Mouse (Mus musculus) cerebellum, adult 18-20 months (tissue): ENCODE measurements around the gene Ccdc82.
A peak's percentile ranks its signal among the peaks of the same experiment; 100 is the strongest.

Experiments
- DNase-seq, 2 experiments: peaks; one replicate each; pipeline ENCODE4 v3.0.0; 2021

Gene Ccdc82

DNA sequence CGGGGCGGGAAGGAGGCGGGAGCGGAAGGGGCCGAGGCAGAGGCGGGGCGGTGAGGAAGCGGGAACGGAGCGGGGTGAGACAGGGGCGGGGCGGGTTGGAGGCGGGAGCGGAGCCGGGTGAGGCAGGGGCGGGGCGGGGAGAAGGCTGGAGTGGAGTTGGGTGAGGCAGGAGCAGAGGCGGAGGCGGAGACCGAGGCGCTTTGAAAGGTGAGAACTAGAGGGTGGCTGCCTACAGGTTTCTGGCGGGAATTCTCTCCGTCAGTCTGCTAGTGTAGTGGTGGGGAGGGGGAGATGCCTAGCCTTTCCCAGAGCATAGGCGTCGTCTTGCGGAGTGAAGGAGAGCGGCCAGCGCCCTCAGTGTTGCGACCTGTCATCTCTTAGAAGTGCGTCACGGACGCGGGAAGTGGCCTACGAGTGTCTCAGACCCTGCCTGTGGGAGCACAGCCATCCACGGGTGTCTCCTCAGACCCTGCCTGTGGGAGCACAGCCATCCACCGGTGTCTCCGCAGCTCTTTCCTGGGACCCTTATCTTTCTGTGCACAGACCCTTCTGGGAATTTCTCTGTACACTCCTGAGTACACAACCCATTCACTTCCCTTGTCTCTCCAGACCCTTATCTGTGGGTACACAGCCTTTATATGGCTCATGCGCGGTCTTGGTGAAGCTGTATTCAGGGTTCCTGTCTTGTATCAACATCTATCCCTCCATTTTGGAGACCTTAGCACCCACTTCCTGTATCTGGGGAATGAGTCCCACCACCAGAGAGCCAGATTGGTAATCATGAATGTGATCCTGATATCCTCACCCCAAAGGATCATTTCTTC lies at the start of gene Ccdc82:
Gene Ccdc82, plus strand, starts transcription at position 141 of the 824 bp plus-strand sequence.
- DNase-seq, result peak; percentile 91 to 96

DNA sequence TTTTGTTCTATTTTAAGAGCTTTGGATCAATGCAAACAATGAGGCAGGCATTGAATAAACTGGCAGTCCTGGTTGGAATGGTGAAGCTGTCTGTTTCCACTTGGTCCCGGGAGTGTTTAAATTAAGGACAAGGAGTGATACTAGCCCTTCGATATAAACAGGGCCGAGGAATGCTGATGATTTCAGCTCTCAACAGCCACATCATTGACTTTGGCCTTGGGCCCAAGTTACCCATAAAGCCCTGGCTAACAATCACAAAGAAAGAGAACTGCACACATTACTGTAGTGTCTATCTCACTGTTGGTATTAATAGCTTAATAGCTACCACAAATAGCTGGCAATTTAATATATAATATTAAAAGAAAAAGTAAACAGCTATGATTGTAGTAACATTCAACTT lies 46.7 kb upstream of the Ccdc82 start:
- DNase-seq, result no peak

DNA sequence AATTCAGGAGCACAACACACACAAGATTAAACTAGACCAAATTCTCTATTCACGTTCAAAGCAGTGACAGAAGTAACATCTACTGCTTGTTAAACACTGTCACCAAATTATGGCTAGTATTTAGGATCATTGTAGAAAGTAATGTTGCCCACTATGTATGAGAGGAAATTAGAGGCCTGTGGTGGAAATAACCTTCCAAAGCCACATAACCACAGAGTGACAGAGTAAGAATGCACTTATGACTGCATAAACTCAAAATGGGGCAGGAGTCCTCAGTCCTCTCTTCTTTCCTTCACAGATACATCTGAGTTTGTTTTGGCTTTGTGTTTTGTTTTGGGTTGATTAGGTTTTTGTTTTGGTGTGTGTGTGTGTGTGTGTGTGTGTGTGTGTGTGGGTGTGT lies 43.6 kb upstream of the Ccdc82 start:
- DNase-seq, result no peak

DNA sequence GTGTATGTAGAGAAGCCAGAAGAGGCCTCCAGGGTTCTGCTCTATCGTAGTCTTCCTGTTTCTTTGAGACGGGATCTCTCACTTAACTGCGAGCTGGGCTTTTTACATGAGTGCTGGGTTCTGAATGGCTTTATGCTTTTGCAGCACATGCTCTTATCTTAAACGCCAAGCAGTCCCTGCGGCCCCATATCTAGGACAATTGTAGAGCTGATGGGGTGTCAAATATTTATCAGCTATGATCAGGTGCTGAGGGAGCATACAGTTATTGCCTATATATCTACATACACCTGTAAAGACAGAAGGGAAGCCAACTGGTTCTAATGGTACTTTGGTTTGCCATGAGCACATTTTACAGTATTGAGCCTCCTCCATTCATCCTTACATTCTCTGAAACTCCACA lies 43.1 kb upstream of the Ccdc82 start:
- no peak for DNase-seq

DNA sequence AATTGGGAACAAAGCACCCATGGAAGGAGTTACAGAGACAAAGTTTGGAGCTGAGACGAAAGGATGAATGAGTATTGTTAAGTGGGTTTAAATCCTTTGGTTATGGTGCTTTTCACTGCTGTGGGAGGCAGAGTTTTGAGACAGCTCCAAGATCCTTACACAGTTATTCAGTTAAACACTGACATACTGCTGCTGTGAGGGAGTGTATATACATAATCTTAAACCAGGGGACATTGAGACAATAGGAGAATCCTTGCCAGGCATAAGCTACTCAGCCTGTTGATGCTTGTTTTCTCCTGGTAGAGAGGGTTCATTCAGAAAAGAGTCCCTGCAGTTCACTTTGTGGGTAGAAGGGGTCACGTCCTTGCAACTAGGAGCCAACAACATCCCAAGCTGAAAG lies 40.4 kb upstream of the Ccdc82 start:
- no peak for DNase-seq

DNA sequence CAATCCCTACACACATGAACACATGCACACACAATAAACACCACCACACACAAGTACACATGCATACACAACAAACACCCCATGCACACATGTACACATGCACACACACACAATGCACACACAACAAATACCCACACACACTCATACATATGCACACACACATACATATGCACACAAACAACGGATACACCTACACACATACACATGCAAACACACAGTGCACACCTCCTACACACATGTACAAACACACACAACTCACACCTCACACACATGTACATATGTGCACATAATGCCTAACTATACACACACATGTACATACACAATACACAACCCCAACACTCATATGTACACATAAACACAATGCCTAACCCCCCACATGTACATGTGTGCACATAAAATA lies 20.9 kb upstream of the Ccdc82 start:
- no peak for DNase-seq

DNA sequence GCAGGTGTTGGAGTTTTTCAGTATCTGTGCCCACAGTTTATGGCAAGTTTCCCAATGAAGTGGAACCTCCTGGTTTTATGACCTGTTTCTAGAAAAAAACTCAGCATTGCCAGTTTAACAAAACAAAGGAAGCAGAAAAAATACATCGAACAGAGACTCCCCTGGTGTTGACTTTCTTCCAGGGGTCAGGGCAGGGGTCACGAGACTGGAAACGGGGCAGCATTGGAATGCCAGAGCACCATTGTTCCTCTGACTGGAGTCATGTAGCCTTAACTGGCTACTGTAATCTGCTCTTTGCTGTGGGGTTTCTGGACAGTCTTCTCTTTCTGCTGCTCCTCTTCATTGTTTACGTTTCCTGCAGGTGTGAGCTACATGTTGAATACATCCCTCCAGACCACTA lies 16.2 kb upstream of the Ccdc82 start:
- no peak for DNase-seq

DNA sequence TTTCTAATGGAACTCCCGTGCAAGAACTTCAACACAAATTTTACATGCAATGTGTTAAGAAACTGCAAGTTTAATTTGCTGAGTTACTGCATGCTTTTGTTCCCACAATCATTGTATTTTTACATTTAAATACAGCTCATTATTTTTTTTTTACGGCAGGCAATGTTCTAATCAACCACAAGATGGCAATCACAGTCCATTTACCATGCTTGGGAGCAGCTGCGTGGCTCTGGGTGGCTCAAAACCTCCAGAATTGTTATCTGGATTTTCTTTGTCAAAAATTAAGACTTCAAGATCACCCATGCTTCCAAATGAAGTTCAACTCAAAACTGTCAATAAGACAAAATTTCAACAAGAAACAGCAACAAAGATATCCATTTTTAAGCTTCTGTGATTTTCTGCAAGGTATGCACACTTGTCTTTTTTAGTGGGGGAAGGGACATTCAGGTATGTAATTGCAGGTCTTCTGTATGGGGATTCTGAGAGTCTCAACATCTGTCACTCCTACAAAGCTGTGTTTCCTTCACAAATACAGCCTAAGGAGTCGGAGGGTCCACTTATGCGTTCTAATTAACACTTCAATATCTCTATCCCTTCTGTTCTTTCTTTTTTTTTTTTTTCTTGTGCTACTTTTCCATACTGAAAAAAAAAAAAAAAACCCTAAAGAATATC lies 15.1 kb upstream of the Ccdc82 start:
- DNase-seq, result peak; percentile 11 to 29

DNA sequence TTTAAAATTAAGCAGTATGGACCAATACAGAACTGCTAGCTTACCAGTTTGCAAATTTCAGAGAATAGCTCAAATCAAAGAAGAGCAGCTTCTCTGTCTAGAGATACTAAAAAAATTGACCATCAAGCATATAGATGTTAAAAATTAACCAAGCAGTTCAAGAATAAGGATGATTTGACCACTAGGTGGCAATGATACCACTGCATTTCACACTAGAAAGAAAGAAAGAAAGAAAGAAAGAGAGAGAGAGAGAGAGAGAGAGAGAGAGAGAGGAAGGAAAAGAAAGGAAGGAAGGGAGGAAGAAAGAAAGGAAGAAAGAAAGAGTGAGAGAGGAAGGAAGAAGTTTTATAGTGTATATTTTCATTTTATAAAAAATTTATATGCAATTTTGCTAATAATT lies 4.4 kb upstream of the Ccdc82 start:
- DNase-seq, result peak in 1 of 2 experiments; percentile 10

DNA sequence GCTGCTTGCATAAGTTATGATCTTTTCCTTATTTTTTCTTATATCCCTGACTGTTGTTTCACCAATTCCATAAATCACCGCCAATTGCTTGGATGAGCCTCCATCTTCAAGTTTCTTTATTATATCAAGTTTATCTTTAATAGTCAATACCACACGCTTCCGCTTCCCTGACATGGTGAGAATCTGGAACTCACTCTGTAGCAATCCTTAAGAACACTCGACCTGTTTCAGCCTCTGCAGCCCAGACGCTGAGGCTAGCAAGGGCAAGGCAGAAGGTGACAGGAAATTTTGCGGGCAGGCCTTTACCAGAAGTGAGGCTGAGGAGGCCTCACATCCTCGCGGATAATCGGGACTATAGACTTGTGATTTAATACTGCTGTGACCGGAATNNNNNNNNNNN lies 1.3 kb upstream of the Ccdc82 start, which contains the start of gene Jrkl:
Gene Jrkl, minus strand, starts transcription at position 349 of the 400 bp plus-strand sequence.
- peak; percentile 49 to 52 for DNase-seq

DNA sequence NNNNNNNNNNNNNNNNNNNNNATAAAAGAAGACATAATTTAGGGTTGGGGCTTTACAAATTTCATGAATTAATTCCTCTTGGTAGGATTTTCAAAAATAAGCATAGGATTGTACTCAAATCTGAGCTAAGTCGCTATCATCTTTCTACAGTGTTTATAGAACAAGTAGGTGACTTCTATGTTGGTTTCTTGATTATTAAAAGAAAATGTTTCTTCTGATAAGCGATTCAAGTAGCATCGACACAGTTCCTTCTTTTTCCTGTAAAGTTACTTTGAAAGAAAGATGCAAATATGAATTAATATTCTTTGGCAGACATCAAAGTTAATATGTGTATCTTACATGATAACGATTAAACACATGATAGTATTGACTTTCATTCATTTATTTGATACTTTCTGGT lies 1.3 kb downstream of the Ccdc82 start:
- no peak for DNase-seq

DNA sequence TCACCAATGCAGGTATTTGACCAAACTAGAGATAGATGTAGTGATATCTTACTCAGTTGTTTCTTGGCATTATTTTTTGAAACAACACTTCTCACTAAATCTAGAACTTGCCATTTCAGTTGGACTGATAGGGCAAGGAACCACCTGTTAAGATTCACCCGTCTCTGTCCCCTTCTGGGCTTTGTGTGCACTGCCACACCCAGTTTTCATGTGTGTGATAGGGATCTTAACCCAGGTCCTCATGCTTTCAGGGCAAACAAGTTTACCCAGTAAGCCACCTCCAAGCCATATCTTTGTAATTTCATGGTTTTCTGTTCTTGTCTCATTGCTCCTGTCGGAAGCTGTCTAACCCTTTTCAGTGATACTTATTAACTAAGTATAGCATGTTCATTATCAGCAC lies 4.5 kb downstream of the Ccdc82 start:
- DNase-seq, result no peak

DNA sequence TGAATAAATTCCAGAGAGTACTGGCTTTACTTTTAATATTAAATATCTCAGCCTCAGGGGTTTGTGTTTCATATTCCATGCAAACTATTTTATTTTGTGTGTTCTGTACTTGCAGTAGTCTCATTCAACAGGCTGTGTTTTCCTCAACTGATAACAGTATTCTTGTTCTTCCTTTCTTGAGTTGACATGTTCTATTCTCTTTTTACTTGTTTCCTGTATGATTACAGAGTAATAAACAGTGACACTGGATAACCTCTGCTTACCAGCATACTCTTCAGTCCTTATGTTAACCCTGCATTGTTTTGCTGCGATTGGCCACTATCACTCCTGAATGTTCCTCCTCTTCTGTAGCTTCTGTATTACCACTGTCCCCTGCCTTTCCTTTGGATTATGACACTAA lies 10.0 kb downstream of the Ccdc82 start:
- no peak for DNase-seq

DNA sequence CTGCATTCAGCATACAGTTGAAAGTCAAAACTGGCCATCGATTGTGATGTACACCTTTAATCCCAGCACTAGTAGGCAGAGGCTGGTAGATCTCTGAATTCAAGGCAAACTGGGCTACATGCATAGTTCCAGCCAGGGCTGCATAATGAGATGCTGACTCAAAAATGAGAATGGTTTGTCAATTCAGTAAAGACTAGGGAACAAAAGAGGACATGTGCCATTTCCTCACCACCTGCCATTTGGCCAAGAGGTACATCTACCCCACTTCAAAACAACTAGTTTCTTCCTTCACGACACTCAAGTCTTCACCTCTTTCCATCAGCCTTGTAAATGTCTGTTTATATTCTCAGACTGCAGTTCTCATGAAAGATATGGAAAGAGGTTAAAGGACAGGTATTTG lies 11.4 kb downstream of the Ccdc82 start:
- no peak for DNase-seq

DNA sequence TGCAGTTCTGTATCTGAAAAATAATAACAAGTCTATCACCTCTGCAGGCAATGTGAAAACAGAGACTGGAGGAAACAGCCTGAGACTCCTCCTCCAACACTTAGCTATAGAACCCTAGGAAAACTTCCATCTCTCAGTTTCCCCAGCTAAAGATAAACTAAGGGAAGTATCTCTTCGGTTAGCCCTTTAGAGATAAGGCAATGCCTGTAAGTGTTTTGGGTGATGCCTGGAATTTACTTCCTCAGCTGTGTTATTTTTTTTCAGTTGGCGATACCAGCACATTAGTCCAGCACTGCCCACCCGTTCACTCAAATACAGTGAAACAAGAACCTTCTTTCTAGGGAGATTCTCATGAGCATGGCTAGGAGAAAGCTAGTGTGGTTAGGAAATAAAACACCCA lies 14.2 kb downstream of the Ccdc82 start:
- no peak for DNase-seq

DNA sequence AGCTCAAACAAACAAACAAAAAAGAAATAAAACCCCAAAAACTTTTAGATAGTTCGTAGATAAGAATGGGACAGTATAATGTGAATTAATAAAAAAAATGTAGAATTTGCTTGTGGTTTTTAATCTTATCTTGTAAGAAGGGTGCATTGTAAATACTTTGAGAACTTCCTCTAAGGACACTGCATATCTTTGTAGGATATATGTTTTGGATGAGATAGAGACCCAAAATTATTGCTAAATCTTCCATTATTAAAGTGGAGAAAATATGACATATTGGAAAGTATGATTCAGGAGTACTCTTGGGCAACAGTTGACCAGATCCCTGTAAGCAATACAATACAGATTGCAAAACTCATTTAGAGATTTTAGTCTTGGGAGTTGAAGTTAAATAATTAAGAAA lies 26.5 kb downstream of the Ccdc82 start:
- no peak for DNase-seq

DNA sequence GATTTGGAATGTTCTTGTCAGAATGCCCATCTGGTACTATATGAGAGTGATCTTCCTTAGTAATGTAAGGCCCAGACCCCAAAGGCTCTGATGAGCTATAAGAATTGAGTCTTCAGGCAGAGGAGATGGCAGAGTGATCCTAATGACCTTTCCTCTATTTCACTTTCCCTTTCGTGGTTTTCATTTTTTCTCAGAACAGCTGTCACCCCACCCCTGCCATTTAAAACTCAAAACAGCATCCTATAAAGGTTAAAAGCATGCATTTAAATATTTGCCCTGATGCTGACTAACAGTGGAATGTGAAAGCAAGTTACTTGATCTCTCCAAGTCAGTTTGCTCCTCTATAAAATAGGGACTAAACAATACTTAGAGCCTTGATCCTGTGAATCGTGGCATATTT lies 40.7 kb downstream of the Ccdc82 start:
- no peak for DNase-seq

DNA sequence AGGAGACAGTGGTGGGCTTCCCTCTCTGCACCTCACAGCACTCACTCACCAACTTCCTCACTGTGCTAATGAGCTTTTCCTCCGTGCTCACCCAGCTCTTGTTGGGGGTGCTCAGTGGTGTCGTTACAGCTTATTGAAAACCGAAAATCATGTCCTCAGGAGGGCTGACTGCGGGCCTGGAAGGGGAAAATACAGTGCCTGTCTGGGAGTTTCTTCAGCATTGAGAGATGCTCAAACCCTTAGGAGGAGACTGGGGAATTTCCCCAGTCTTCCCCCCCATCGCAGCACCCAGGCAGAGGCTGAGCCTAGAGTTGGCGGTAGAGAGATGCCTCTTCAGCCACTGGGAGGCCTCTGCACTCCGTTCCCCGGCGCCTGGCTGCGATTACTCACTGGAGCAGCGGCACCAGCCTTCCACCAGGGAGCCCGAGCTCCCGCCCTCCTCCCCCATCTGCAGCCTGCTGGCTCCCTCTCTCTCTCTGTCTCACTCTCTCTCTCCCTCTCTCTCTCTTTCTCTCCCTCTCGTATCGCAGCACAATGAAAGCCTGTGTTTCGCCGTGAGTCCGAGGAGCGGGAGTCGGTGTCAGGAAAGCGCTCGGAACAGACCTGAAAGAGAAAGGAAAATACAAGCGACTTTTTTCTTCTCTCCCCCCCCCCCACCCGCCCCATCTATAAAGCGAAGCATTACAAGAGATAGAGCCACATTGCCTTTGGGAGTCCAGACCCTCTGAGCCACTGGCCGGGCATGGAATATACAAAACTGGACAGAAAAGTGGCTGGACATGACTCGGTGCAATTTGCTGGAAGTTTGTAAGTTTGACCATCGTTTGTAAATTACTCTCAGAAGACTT lies 49.7 kb downstream of the Ccdc82 start:
- DNase-seq, result peak; percentile 86 to 93

DNA sequence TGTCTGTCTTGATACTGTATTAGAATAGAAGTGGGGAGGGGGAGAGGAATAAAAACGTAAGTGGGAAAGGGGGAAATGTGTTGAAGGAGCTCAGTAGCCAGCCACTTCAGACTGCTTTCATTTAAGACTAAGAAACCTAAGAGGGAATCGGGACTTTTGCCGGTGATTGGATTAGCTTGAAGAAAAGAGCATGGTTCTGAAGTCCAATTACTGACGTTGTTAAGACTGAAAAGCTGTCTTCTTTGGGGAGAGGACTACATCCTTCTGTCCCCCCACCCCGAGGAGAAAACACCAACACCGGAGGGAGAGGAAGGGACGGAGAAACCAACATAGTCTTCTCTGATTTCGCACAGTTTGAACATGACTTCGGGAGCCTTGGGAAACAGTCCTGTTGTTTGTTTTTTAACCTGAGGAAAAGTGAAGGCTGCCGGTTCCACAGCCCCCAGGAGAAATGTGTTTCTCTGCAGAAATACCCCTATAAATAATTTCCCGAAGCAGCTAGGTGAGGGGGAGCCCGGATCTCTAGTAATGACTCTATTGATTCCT lies 50.4 kb downstream of the Ccdc82 start:
- peak in 1 of 2 experiments; percentile 43 for DNase-seq

DNA sequence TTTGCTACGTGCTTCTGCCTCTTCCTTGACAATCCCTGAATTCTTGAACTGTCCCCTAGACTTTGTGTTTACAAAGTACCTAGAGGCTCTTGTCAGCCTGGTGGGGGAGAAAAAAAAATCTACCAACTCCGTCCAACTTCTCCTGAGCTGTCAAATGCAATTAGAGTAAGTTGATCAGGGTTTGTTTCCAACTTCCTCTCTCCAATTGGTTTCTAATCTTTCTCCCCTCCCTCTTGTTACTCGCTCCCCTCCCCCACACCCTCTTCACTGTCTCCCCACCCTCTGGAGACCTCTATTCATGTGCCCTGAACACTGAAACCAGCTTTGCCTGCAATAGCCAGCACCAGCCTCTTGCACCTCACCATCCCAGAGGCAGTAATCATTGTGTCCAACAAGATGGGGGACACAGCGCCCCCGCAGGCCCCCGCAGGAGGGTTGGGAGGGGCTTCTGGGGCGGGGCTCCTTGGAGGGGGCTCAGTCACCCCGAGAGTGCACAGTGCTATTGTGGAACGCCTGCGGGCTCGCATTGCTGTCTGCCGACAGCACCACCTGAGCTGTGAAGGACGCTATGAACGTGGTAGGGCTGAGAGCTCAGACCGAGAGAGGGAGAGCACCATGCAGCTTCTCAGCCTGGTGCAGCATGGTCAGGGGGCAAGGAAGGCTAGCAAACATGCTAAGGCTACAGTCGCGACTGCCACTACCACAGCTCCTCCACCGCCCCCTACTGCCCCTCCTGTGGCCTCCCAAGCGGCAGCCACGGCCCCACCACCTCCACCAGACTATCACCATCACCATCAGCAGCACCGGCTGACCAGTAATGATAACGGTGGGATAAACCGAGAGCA lies 51.1 kb downstream of the Ccdc82 start, which contains the start of gene Maml2:
Gene Maml2, plus strand, starts transcription at position 290 of the 845 bp plus-strand sequence.
- peak; percentile 68 to 75 for DNase-seq

DNA sequence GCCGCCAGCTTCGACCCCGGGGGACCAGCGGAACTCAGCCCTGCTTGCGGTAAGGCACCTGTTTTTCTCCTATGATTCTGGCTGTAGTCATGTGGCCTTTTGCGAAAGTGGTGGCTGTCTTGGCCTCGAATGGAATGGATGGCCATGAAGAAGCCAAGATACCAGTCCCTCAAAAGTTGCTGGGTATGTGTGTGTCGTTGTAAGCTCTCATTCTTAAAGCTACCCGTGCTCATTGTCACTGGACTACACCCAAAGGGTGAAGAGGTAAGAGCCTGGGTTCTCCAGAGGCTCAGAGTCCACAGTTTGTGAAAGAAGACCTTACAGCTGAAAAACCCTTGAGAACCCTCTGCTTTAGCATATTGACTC lies 51.7 kb downstream of the Ccdc82 start:
- DNase-seq, result no peak

DNA sequence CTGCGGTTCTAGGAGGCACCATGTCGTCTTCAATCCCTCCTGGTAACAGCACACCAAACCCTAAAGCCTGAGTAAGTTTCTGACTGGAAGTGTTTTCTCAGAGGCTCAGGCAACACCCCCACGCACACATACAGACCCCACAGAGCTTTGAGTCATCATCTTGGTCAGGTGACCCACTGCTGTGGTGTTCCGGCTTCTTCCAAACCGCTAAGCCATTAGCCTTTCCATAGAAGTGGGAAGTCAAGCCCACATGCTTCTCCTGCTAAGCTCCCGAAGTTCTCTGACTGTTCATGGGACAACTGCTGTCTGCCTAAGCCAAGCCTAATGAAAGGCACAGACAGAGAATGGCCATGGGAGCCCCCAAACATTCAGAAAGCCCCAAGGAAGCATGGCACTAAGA lies 52.4 kb downstream of the Ccdc82 start:
- peak; percentile 37 to 38 for DNase-seq
